17 mouse cellular contexts compared by ENCODE assay signal in genomic region chr13:97196925-97197218, GRCm38 (mm10). TPM values are rescaled to one million over a fixed set of nuclear protein-coding genes. Genes with fewer than 3 reads are reported as not detected.
DNase-seq lines count a peak whose midpoint lies in the region; ATAC-seq and TF ChIP-seq lines count a peak whose summit lies in the region.
"Had no signal": no experiment of that assay in that cellular context is flagged by ENCODE, and none has a peak within 500 bp of the region (broad histone marks: within the 10 kb centered on the region; RNA-seq: fewer than 3 reads in every experiment).

No protein-coding gene starts in this region.

- no peak for TF ChIP-seq POLR2A in bone marrow, adult 2 months (IDR thresholded peaks at IDR 0.05; ENCODE audit: borderline replicate concordance, control insufficient read depth, low read depth, low read length)

- 81% methylated on average over 2 of the region's 2 CpGs for WGBS in forebrain, embryonic 12.5 days
- WGBS in forebrain, embryonic 16.5 days, result 39% methylated on average over 2 of the region's 2 CpGs
- WGBS in limb, embryonic 11.5 days, result 84% methylated on average over 2 of the region's 2 CpGs
- WGBS in limb, embryonic 10.5 days, result 90% methylated on average over 2 of the region's 2 CpGs
- 42% methylated on average over 2 of the region's 2 CpGs for WGBS in bone marrow, adult 2 months
- 82% methylated on average over 2 of the region's 2 CpGs for WGBS in limb, embryonic 13.5 days

- no peak for ATAC-seq in forebrain, embryonic 12.5 days (ENCODE audit: low FRiP score)
- ATAC-seq in forebrain, embryonic 16.5 days, result no peak
- ATAC-seq in limb, embryonic 11.5 days (ENCODE audit: insufficient number of reproducible peaks, low FRiP score, low TSS enrichment, low read depth), result no peak
- no peak for ATAC-seq in limb, embryonic 13.5 days (ENCODE audit: low FRiP score, low read depth)
- ATAC-seq: forebrain, embryonic 15.5 days; hindbrain, postnatal 0 days had no signal

- no peak overlapping the region for H3K27ac ChIP-seq in forebrain, embryonic 12.5 days
- no peak overlapping the region for H3K27ac ChIP-seq in forebrain, embryonic 16.5 days (ENCODE audit: low read length)
- no peak overlapping the region for H3K27ac ChIP-seq in limb, embryonic 11.5 days (replicated peaks; ENCODE audit: low read depth, low read length)
- H3K27ac ChIP-seq in limb, embryonic 10.5 days, result no peak overlapping the region
- H3K27ac ChIP-seq in bone marrow, adult 2 months (ENCODE audit: control insufficient read depth, insufficient read depth, low read depth, low read length, poor library complexity), result peak overlapping the region; percentile 70; the same call in 1 of the 2 replicates
- H3K27ac ChIP-seq in limb, embryonic 13.5 days, result no peak overlapping the region
- H3K27ac ChIP-seq: forebrain, embryonic 15.5 days; hindbrain, postnatal 0 days had no signal

- H3K36me3 ChIP-seq in forebrain, embryonic 12.5 days (replicated peaks), result no peaks in the 10 kb centered on the region
- no peaks in the 10 kb centered on the region for H3K36me3 ChIP-seq in forebrain, embryonic 16.5 days (ENCODE audit: control insufficient read depth, insufficient read depth)
- H3K36me3 ChIP-seq in limb, embryonic 11.5 days (ENCODE audit: control insufficient read depth, insufficient read depth, low read length), result no peaks in the 10 kb centered on the region
- H3K36me3 ChIP-seq in limb, embryonic 10.5 days, result no peaks in the 10 kb centered on the region
- H3K36me3 ChIP-seq in limb, embryonic 13.5 days, result no peaks in the 10 kb centered on the region
- H3K36me3 ChIP-seq: forebrain, embryonic 15.5 days had no signal

- peaks cover 7% of the 10 kb centered on the region for H3K27me3 ChIP-seq in forebrain, embryonic 12.5 days
- H3K27me3 ChIP-seq in forebrain, embryonic 16.5 days (replicated peaks; ENCODE audit: control insufficient read depth, insufficient read depth, low read length), result no peaks in the 10 kb centered on the region
- H3K27me3 ChIP-seq in limb, embryonic 11.5 days (ENCODE audit: control insufficient read depth, insufficient read depth, low read length), result no peaks in the 10 kb centered on the region
- 0 out of 2 replicates have a peak, but pooled peaks cover 9% of the 10 kb centered on the region for H3K27me3 ChIP-seq in limb, embryonic 10.5 days (ENCODE audit: low read depth, poor library complexity, severe bottlenecking)
- H3K27me3 ChIP-seq in limb, embryonic 13.5 days, result no peaks in the 10 kb centered on the region
- H3K27me3 ChIP-seq: forebrain, embryonic 15.5 days had no signal

- H3K9ac ChIP-seq in forebrain, embryonic 12.5 days, result no peak overlapping the region
- no peak overlapping the region for H3K9ac ChIP-seq in forebrain, embryonic 16.5 days (replicated peaks; ENCODE audit: low read depth, low read length)
- no peak overlapping the region for H3K9ac ChIP-seq in limb, embryonic 11.5 days (ENCODE audit: low read length)
- H3K9ac ChIP-seq in limb, embryonic 13.5 days, result no peak overlapping the region
- H3K9ac ChIP-seq: forebrain, embryonic 15.5 days had no signal

- DNase-seq in limb, embryonic 11.5 days (ENCODE audit: low spot score), result no peak
- no peak for DNase-seq in limb, embryonic 10.5 days (ENCODE audit: low spot score)
- no peak for DNase-seq in cerebellum, postnatal 10 days
- no peak for DNase-seq in urinary bladder, adult 2 months (ENCODE audit: low spot score)
- DNase-seq: adrenal gland, postnatal 25 days; cerebellum, postnatal 14 days; gastrocnemius, postnatal 36 days; heart, postnatal 10 days; lung, adult 2 months; right cerebral cortex, postnatal 4 days had no signal

- no peaks in the 10 kb centered on the region for H3K4me1 ChIP-seq in forebrain, embryonic 12.5 days
- peaks cover 18% of the 10 kb centered on the region for H3K4me1 ChIP-seq in forebrain, embryonic 16.5 days (replicated peaks; ENCODE audit: control insufficient read depth, insufficient read depth, low read length)
- no peaks in the 10 kb centered on the region for H3K4me1 ChIP-seq in limb, embryonic 11.5 days (ENCODE audit: control insufficient read depth, insufficient read depth, low read length)
- H3K4me1 ChIP-seq in limb, embryonic 10.5 days, result peaks cover 19% of the 10 kb centered on the region
- no peaks in the 10 kb centered on the region for H3K4me1 ChIP-seq in bone marrow, adult 2 months (ENCODE audit: control insufficient read depth, insufficient read depth, low read length)
- peaks cover 16% of the 10 kb centered on the region; the same call in 1 of the 2 replicates for H3K4me1 ChIP-seq in limb, embryonic 13.5 days

- H3K4me2 ChIP-seq in forebrain, embryonic 12.5 days, result 0 out of 2 replicates have a peak overlapping the region, but pooled peaks have one; percentile 2
- no peak overlapping the region for H3K4me2 ChIP-seq in forebrain, embryonic 16.5 days (ENCODE audit: low read length)
- peak overlapping the region; percentile 82; the same call in 1 of the 2 replicates for H3K4me2 ChIP-seq in limb, embryonic 11.5 days (ENCODE audit: low read depth, severe bottlenecking)
- H3K4me2 ChIP-seq in limb, embryonic 13.5 days (replicated peaks), result peak overlapping the region; percentile 84; the same call in 1 of the 2 replicates

- H3K4me3 ChIP-seq in forebrain, embryonic 12.5 days (replicated peaks), result no peak overlapping the region
- H3K4me3 ChIP-seq in forebrain, embryonic 16.5 days (replicated peaks; ENCODE audit: low read length), result no peak overlapping the region
- H3K4me3 ChIP-seq in limb, embryonic 11.5 days (ENCODE audit: low read depth, low read length), result no peak overlapping the region
- no peak overlapping the region for H3K4me3 ChIP-seq in limb, embryonic 10.5 days
- peak overlapping the region; percentile 60 for H3K4me3 ChIP-seq in bone marrow, adult 2 months (replicated peaks; ENCODE audit: control insufficient read depth, low read depth, low read length)
- no peak overlapping the region for H3K4me3 ChIP-seq in limb, embryonic 13.5 days

- no peak for TF ChIP-seq CTCF in bone marrow, adult 2 months (IDR thresholded peaks at IDR 0.05; ENCODE audit: control insufficient read depth, insufficient read depth, low read length)

- no peaks in the 10 kb centered on the region for H3K9me3 ChIP-seq in forebrain, embryonic 12.5 days
- no peaks in the 10 kb centered on the region for H3K9me3 ChIP-seq in forebrain, embryonic 16.5 days (ENCODE audit: control insufficient read depth, low read length)
- no peaks in the 10 kb centered on the region for H3K9me3 ChIP-seq in limb, embryonic 11.5 days (ENCODE audit: control insufficient read depth, low read length)
- H3K9me3 ChIP-seq in limb, embryonic 10.5 days (replicated peaks), result no peaks in the 10 kb centered on the region
- no peaks in the 10 kb centered on the region for H3K9me3 ChIP-seq in limb, embryonic 13.5 days
- H3K9me3 ChIP-seq: forebrain, embryonic 15.5 days; G1E had no signal

RNA-seq across cellular contexts. Expression of gene Hexb, which starts 1.3 kb away (rescaled TPM):
- 18.4 and 20.6 TPM in 2 replicates for polyA plus RNA-seq in forebrain, embryonic 12.5 days (2016; fragmentation: Nextera tagmentation; extraction: Ambion mirVana)
- 32.8 and 38.7 TPM in 2 replicates for polyA plus RNA-seq in forebrain, embryonic 16.5 days (2015; fragmentation: Nextera tagmentation; extraction: Ambion mirVana)
- 20.8 and 22.2 TPM in 2 replicates for polyA plus RNA-seq in limb, embryonic 11.5 days (2014; fragmentation: Nextera tagmentation; extraction: Ambion mirVana)
- 15.2 and 18.2 TPM in 2 replicates for polyA plus RNA-seq in limb, embryonic 10.5 days (2016; fragmentation: Nextera tagmentation; extraction: Ambion mirVana)
- 16.7 and 35.7 TPM in 2 replicates for polyA plus RNA-seq in bone marrow, adult 2 months (2011; ENCODE audit: insufficient read depth, insufficient read length, low replicate concordance, missing spikeins)
- 38.3 and 40.3 TPM in 2 replicates for polyA plus RNA-seq in limb, embryonic 13.5 days (2015; fragmentation: Nextera tagmentation; extraction: Ambion mirVana)
- 99.2 and 113 TPM in 2 replicates for polyA plus RNA-seq in urinary bladder, adult 2 months (2012; rRNA removed)

RNA-seq across cellular contexts. Expression of gene Enc1, which starts 44.0 kb away (rescaled TPM):
- polyA plus RNA-seq in forebrain, embryonic 12.5 days (2016; fragmentation: Nextera tagmentation; extraction: Ambion mirVana), result 23.9 and 26.9 TPM in 2 replicates
- polyA plus RNA-seq in forebrain, embryonic 16.5 days (2015; fragmentation: Nextera tagmentation; extraction: Ambion mirVana), result 133 and 143 TPM in 2 replicates
- polyA plus RNA-seq in limb, embryonic 11.5 days (2014; fragmentation: Nextera tagmentation; extraction: Ambion mirVana), result 6.7 and 7.3 TPM in 2 replicates
- 2.5 and 4.3 TPM in 2 replicates for polyA plus RNA-seq in limb, embryonic 10.5 days (2016; fragmentation: Nextera tagmentation; extraction: Ambion mirVana)
- 0.54 and 6.5 TPM in 2 replicates for polyA plus RNA-seq in bone marrow, adult 2 months (2011; ENCODE audit: insufficient read depth, insufficient read length, low replicate concordance, missing spikeins)
- 8.2 and 8.9 TPM in 2 replicates for polyA plus RNA-seq in limb, embryonic 13.5 days (2015; fragmentation: Nextera tagmentation; extraction: Ambion mirVana)
- 7.4 and 9.3 TPM in 2 replicates for polyA plus RNA-seq in urinary bladder, adult 2 months (2012; rRNA removed)

RNA-seq across cellular contexts. Expression of gene Gfm2, which starts 59.1 kb away (rescaled TPM):
- 38.7 and 42.0 TPM in 2 replicates for polyA plus RNA-seq in forebrain, embryonic 12.5 days (2016; fragmentation: Nextera tagmentation; extraction: Ambion mirVana)
- 30.5 and 35.1 TPM in 2 replicates for polyA plus RNA-seq in forebrain, embryonic 16.5 days (2015; fragmentation: Nextera tagmentation; extraction: Ambion mirVana)
- polyA plus RNA-seq in limb, embryonic 11.5 days (2014; fragmentation: Nextera tagmentation; extraction: Ambion mirVana), result 33.0 and 36.6 TPM in 2 replicates
- 41.0 and 41.5 TPM in 2 replicates for polyA plus RNA-seq in limb, embryonic 10.5 days (2016; fragmentation: Nextera tagmentation; extraction: Ambion mirVana)
- 9.1 and 15.5 TPM in 2 replicates for polyA plus RNA-seq in bone marrow, adult 2 months (2011; ENCODE audit: insufficient read depth, insufficient read length, low replicate concordance, missing spikeins)
- polyA plus RNA-seq in limb, embryonic 13.5 days (2015; fragmentation: Nextera tagmentation; extraction: Ambion mirVana), result 31.1 and 33.8 TPM in 2 replicates
- 23.5 and 24.4 TPM in 2 replicates for polyA plus RNA-seq in urinary bladder, adult 2 months (2012; rRNA removed)

RNA-seq across cellular contexts. Expression of gene Nsa2, which starts 59.1 kb away (rescaled TPM):
- 54.8 and 63.2 TPM in 2 replicates for polyA plus RNA-seq in forebrain, embryonic 12.5 days (2016; fragmentation: Nextera tagmentation; extraction: Ambion mirVana)
- polyA plus RNA-seq in forebrain, embryonic 16.5 days (2015; fragmentation: Nextera tagmentation; extraction: Ambion mirVana), result 37.4 and 40.7 TPM in 2 replicates
- 79.1 and 82.7 TPM in 2 replicates for polyA plus RNA-seq in limb, embryonic 11.5 days (2014; fragmentation: Nextera tagmentation; extraction: Ambion mirVana)
- polyA plus RNA-seq in limb, embryonic 10.5 days (2016; fragmentation: Nextera tagmentation; extraction: Ambion mirVana), result 55.6 and 58.7 TPM in 2 replicates
- 76.1 and 142 TPM in 2 replicates for polyA plus RNA-seq in bone marrow, adult 2 months (2011; ENCODE audit: insufficient read depth, insufficient read length, low replicate concordance, missing spikeins)
- polyA plus RNA-seq in limb, embryonic 13.5 days (2015; fragmentation: Nextera tagmentation; extraction: Ambion mirVana), result 66.6 and 69.5 TPM in 2 replicates
- 105 and 145 TPM in 2 replicates for polyA plus RNA-seq in urinary bladder, adult 2 months (2012; rRNA removed)
